Mouse (Mus musculus) cerebellum, adult 8-10 months (tissue): ENCODE data around the gene Gm49384.

ENCODE experiments used
- DNase-seq: peaks from one replicate; pipeline ENCODE4 v3.0.0; 2022

Gene Gm49384

DNA sequence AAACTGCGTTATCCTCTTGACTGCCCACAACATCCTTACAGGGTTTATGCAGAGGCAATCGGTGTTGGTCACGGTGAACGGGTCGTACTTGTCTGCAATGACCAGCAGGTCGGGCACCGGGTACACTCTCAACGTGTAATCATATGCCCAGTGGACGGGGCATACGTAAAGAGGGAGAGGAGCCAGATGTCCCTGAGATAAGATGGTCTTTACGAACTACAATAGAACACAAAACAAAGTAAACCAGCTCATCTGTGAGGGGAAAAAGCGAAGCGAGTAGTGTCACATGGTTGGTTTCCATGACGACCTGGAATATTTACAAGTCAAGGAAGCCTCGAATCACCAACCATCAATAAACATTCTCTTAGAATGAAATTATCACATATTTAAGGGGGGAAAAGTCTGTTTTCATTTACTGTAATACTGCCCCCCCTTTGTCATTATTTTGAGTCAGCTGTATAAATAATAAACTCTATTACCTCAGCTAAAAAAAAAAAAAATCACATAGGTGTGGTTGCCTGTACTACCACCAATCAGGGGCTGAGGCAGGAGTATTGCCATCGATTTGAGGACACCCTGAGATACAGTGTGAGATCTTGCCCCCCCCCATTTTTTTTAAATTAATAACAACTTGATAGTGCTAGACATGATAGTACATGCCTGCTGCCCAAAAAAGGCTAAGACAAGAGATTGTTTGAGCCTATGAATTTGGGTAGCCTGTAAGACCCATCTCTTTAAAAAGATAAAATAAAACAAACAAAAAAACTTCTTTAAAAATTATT lies at the start of gene Gm49384:
Gm49384 (minus strand) TSS at position 216 of the 782 bp plus-strand sequence.
- DNase-seq, result no peak

DNA sequence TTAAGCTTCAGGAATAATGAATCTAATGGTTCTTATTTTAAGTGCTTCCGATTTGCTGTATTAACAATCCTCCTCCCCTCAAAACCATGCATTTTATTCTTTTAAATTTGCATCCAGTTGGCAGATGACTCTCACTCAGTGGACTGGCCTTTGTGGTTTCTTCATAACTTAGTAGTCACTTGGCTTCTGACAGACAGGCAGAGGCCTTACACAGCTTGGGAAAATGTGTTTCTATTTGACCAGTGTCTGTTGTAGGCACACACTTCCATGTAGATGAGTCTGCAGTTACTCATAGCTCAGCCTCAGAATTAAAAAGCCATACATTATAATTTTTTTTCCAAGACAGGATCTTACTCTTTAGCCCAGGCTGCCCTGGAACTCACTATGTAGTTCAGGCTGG lies 49.7 kb upstream of the Gm49384 start:
- no peak for DNase-seq

DNA sequence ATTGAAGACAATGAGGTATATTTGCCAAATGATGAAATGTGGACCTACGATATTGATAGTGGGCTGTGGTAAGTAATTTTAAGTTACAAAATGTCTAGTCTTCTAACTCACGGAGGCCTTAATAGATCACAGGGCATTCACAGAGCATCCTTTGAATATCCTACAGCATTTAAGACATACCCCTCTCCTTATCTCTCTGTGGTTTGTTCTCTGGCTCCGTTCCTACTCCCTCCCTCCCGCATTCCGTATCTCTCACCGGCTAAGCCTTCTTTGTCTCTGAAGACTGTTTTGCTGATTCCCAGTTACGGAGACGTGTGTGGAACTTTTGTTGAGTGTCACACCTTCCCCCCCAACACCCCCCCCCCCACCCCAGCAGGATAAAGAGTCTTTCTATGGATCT lies 46.7 kb upstream of the Gm49384 start:
- no peak for DNase-seq

DNA sequence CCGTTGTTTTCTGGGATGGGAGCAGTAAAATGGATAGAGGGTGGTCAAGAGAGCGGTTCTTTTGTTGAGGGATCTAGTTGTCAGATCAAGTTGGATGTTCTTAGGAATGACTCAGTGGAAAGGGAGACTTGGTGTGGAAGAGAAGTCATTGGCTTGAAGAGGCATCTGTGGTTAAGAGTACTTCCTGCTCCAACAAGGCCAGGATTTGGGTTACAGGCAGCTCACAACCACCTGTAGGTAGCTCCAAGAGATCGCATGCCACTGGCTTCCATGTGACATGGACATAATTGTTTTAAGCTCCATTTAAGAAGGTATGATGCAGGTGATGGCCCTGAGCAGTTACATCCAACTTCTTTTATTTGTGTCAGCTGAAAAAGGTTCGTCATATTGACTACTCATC lies 45.7 kb upstream of the Gm49384 start:
- no peak for DNase-seq

GRCm38 (mm10) chr12:69241771-69242431 lies 37.8 kb upstream of the Gm49384 start:
- peak; percentile 72 for DNase-seq

DNA sequence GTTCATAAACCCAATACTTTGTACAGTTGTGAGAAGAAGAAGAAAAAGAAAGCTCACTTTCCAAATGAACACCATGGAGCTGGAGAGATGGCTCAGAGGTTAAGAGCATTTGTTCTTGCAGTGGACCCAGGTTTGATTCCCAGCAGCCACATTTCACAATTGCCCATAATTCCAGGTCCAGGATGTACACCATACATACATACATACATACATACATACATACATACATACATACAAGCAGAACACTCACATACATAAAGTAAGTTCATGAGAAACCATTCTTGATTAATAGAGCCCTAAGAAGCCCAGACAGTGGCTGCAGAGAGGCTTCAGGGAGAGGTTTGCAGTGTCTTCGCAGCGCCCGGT lies 37.3 kb upstream of the Gm49384 start:
- no peak for DNase-seq

GRCm38 (mm10) chr12:69240876-69241275 lies 36.8 kb upstream of the Gm49384 start, which contains the start of gene Klhdc1:
Gene Klhdc1 (plus strand): TSS chr12:69241176.
- no peak for DNase-seq

- no peak for DNase-seq
Observed at GRCm38 (mm10) chr12:69238284-69238683, 34.2 kb upstream of the Gm49384 start.

DNA sequence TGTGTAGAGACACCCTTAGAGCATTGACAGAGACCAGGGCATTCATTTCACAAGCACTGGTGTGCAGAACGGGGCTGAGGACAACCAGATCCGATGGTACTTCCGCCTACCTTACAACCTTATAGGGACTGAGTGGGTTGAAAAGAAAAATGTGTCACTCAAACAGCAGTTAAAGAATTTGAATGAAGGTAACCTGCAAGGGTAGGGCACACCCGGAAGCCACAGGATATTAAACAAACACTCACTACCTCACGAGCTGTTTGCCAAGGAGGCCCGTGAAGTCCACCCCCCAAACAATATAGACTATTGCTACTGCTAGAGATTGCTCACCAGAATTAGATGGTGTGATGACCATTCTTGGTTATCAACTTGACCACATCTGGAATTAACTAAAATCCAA lies 31.7 kb upstream of the Gm49384 start:
- no peak for DNase-seq

DNA sequence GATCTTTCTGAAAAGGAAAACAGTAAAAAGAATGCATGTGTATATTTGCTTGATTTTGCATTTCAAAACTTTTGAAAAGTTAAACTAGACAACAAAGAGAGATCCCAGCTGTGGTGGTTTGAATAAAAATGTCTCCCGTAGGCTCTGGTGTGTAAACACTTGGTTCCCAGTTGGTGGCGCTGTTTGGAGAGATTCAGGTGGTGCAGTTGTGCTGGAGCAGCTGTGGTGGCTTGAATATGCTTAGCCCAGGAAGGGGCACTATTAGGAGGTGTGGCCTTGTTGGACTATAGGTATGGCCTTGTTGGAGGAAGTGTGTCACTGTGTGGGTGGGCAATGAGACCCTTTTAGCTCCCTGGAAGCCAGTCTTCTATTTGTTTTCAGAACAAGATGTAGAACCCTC lies 25.2 kb upstream of the Gm49384 start:
- DNase-seq, result no peak

DNA sequence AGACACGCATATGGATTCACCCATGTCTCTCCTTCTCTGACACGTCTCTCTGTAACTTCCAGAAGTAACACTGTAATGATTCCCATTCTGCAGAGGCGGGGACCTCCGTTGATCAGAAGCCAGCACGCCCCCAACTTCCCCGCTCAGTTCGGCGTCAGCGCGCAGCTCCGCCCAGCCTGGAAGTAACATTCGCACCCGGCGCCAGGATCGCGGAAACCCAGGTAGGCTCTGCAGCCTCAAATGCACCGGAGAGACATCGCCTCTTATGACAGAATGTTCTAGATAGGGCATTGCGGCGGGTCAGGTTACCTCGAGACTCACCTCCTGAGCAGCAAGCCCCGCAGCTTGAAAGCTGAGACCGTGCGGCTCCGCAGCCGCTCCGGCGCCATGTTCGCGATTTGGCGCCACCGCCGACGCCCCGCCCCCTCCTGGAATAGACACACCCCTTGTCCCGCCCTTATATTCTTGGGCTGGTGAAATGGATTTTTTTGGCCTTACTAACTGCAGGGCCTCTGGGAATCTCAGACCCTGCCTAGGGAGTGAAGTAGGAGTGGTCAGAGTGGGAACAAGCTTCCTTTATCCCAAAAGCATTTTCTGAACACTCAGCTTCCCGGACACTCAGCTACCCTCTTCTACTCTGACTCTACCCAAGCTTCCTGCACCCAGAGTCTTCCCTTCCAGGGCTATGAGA lies 23.9 kb upstream of the Gm49384 start, which contains the start of gene Pole2:
Pole2 (minus strand) TSS at position 420 of the 691 bp plus-strand sequence.
- peak; percentile 81 for DNase-seq

GRCm38 (mm10) chr12:69220613-69221277 lies 16.7 kb upstream of the Gm49384 start:
- DNase-seq, result no peak

DNA sequence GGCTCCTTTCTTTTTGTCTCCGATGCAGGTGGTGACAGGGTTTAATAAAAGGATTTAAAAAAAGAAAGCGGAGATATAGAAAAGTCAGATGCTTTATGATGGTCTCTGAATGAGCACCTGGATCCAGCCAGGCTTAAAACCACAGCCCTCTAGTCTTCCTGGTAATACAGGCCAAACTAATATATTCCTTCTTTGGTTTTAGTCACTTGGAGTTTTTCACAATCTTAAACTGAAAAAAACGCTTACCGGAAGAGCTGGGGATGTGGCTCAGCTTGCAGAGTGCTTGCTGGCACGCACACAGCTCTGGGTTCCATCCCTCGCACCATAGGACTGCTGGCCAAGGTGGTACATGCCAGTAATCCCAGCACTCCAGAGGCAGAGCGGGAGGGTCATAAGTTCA lies 12.5 kb upstream of the Gm49384 start:
- DNase-seq, result no peak

- no peak for DNase-seq
Observed at GRCm38 (mm10) chr12:69215000-69215785, 11.1 kb upstream of the Gm49384 start.

DNA sequence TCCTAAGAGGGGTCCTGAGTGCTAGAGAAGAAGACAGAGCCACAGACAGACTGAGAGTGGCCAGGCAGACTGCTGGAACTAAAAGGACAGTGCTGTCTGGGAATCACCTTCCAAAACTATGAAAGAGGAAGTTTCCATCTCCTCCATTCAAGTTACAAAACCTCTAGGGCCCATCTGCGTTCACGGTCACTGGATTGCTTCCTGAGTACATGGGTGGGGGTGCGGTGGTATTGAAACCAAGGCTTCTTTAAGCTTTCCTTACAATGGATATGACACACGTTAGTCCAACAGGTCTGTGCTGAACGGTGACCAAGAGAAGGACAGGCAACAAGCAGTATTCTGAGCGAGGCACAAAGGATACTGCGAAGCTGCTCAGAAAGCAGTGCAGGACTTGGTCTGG lies 10.3 kb upstream of the Gm49384 start:
- DNase-seq, result no peak

DNA sequence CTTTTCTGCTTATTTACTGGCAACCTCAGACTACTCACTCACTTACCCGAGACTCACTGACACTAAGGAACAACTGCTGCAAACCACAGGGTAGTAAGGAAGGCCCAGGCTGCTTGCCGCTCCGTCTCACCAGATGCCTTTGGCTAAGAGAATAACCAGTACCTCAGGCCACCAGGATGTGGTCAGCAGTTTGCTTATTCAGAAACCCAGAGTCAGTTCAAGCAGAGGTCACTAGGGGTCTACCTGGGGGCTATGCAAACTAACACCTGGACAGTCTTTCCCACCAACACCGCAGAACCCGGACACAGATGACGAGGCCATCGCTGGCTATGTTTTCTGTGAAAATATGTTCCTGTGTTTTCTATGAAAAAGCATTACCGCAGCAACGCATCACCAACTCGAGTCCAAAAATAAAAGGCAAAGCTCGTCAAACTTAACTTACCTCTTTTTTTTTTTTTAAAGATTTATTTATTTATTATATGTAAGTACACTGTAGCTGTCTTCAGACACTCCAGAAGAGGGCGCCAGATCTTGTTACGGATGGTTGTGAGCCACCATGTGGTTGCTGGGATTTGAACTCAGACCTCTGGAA lies 9.2 kb upstream of the Gm49384 start:
- no peak for DNase-seq

- no peak for DNase-seq
Observed at GRCm38 (mm10) chr12:69211057-69211456, 7.0 kb upstream of the Gm49384 start.

DNA sequence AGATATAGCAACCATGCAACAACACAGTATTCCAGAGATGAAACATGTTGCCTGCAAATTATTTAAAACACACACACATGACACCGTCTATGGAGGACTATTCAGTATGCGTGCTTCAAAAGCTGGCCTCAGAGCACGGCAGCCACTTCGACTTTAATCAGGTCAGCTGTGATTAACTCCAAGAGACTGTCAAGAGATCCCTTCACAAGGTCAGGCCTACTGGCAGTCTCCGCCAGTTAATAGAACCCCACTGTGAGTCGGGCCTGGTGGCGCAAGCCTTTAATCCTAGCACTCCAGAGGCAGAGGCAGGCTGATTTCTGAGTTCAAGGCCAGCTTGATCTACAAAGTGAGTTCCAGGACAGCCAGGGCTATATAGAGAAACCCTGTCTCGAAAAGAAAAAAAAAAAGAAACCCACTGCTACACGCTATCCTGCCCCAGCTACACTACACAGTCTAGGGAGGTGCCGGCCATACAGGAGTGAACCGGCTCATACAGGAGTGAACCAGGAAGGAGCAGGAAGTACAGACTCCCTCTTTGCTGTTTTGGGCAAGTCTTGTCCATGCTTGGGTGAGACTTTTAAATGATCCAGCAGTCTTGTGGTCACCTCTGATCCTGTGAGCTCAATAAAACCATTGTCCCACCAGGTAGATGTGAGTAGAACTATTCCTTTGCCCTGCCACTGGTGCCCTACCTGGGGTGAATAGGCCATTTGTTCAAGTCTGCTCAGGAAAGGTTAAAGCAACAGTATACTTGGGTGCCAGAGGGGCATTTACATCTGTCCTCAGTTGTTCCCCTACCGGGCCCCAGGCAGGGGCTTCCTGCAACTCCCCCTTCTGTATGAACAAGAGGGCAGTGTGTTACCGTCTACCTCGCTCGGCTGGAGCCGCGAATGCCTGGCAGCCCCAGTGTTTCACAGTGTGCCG lies 6.3 kb upstream of the Gm49384 start:
- DNase-seq, result no peak

DNA sequence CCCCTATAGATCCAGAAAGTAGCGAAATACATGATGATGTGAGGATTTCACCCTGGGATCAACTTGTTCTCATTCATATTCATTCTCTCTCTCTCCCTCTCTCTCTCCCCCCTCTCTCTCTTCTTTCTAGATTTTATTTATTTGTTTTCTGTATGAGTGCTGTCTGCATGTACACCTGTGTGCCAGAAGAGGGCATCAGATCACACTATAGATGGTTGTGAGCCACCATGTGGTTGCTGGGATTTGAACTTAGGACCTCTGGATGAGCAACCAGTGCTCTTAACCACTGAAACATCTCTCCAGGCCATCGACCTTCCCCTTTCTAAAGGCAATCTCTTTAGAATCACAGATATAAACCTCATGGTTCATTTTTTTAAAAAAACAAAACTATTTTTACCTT lies 4.5 kb upstream of the Gm49384 start:
- DNase-seq, result no peak

DNA sequence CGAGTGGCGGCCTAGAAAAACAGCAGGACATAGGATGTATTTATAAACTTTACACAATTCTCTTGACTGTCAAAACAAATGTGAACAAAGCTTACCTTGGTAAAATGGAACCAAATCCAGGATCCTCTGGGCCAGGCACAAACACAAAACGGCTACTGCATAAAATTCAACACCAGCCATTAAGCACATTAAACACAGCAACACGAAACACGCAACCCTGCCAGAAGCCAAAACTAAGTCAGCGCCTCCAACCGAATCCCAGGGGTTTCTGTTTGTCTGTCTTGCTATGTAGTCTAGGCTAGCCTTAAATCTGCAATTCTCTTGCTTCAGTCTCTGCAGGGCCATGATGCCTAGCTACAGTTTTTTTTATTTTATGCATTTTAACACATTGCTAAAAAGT lies 3.9 kb upstream of the Gm49384 start:
- no peak for DNase-seq

DNA sequence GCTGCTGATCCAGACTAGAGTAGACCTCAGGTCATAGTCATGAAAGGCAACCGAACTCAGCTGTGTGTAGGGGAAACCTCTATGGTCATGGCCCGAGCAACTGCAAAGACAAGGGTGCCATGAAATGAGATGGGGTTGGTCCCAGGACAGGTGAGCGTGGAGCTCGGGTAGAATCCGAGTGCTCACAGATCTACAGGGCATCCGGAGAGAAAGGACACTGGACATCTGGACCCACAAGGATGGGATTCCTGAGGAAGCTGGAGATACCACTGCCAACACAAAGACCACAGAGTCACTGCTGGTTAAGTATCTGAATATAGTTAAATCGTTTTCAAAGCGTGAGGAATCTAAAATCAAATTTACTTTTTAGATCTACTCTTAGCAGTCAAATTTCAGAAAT lies 3.3 kb upstream of the Gm49384 start:
- no peak for DNase-seq
